Mouse (Mus musculus) 416B (cell line): ENCODE data around the gene Fam47e.
A peak's percentile ranks its signal among the peaks of the same experiment; 100 is the strongest.

Source experiments
- DNase-seq: peaks from one replicate; pipeline ENCODE4 v3.0.0; 2011; ENCODE audit warnings: low read depth

Gene Fam47e

DNA sequence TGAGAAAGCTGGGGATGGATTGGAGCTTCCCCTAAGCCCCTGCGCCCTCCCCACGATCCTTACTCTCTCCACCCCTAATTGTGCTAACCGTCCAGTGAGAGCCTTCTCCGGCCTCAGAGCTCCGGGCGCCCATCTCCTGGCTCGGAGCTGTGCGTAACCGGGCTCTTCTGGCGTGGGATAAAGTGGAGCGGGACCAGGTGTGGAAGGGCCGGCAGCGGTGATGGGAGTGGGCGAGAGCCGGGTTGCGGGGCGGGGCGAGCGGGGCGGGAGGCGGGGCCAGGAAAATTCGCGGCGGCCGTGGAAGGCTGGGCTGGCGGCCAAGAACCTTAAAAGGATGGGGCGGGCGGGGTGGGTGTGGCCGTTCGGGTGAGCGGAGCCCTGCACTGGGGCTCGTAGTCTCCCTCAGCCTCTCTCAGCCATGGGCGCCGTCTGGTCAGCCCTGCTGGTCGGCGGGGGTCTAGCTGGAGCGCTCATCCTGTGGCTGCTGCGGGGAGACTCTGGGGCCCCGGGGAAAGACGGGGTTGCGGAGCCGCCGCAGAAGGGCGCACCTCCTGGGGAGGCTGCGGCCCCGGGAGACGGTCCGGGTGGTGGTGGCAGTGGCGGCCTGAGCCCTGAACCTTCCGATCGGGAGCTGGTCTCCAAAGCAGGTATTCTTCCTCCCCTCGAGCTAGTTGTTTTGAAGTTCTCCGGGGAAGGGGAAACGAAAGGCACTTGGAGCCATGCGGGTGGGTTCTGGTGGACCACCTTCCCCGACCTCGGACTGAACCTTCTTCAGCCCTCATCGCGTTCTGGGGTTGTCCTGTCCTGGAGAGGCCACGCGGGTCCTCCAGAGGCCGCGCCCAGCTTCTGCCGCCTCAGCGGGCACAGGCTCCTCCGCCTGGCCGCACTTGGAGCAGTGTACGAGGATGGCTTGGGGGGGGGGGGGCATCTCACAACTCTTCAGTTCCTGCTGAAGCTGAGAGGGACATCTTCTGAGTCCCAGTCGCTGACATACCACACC is 48.1 kb downstream of the Fam47e start, which contains the start of gene Stbd1:
Gene Stbd1, plus strand, starts transcription at position 351 of the 1,000 bp plus-strand sequence.
- DNase-seq: no peak

DNA sequence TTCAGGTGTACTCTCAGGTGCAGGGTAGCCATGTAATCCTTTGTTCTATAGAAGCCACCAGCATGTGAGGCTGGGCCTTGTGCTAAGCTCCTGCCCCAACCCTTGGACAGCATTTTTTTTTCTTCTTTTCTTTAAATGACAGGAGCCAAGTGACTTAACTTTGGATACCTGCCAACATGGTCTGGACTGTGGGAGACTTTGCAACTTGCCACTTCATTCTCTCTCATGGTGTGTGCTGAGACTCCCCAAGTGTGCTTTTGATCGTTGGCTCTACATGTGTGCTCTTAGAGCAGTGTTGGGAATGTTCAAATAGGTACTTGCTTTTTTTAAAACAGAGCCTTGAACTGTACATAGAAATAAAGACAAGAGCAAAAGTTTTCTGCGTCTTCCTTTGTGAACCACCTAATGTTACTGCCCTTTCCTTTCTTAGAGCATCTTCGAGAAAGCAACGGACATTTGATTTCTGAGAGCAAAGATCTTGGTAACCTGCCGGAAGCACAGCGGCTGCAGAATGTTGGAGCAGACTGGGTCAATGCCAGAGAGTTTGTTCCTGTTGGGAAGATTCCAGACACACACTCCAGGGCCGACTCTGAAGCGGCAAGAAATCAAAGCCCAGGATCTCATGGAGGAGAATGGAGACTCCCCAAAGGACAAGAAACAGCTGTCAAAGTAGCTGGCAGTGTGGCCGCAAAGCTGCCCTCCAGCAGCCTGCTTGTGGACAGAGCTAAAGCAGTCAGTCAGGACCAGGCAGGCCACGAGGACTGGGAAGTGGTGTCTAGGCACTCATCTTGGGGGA is 49.8 kb downstream of the Fam47e start:
- no peak for DNase-seq

DNA sequence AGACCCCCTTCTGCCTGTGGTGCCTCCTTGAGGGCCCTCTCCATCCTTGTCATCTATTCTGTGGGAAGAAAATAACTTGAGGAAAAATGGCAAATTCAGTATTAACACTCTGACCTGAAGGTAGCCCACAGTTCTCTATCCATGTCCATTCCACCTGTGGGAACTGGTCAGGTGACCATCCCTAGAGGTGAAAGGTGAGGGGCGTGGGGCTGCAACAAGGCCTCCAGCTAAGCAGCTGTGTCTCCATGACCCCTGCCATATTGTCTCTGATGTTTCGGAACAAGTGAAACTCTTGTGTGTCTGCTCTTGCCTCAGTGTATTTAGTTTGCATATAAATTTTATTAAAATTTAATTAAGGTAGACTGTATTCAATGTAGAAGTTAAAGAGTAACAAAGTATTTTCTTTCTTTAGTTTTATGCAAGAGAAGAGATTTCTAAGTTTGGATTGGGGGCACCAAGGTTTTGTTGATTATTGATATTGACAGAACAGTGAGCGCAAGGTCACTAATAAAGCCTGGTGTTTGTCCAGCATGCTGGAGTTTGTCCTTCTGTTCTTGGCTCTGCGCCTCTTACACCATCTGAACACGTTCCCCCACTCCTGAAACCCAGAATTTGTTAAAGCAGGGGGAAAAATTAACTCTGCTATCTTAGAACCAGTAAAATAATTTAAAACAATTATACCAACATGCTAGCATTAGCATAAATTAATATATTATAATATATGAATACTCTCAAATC is 52.8 kb downstream of the Fam47e start:
- no peak for DNase-seq

DNA sequence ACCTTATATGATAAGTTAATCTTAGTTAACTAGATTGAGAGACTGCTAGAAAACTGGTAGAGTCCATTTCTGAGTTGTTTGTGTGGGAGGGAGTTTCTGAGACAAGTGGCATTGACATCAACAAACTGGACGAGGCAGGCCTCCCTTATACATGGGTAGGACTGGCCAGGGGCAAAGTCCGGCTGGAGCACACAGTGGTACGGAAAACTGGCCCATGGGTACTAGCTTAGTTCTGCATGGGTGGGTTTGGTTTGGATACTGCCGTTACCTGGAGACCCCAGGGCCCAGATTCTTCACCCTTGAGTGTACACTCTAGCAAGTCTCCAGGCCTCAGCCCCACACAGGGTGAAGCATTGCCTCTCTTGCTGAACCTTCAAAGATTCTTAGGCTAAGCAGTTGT is 57.9 kb downstream of the Fam47e start:
- no peak for DNase-seq

DNA sequence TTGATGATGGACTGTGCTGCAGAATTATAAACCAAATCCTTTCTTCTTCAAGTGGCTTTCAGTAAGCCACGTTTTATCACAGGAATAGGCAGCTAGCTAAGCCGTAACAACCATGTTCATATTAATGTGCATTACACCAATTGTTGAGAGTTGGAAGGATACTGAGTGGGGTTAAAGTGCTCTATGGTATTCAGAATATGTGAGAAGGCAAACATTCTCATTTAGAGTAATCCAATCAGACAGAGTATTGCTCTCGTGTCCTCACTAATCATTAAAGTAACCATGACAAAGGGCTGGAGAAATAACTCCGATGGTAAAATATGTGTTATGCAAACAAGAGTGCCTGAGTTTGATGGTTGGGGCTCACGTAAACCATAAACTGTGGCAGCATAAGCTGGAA is 67.0 kb downstream of the Fam47e start:
- DNase-seq: no peak

DNA sequence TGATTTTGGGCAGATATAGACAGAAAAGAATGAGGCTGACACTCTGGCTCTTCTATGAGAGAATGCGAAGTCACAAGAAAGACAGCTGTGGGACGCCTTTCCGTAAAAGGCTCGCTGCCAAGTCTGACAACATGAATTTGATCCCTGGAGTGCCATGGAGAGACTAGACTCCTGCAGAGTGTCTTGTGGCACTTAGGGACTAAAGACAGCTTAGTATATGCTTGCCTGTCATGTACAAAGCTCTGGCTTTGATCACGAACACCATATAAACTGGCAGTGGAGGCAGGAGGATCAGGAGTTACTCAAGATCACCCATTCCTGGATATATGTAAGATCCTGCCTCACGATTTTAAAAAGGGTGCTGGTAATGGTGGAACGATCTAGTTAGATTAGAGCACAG is 73.0 kb downstream of the Fam47e start:
- no peak for DNase-seq

DNA sequence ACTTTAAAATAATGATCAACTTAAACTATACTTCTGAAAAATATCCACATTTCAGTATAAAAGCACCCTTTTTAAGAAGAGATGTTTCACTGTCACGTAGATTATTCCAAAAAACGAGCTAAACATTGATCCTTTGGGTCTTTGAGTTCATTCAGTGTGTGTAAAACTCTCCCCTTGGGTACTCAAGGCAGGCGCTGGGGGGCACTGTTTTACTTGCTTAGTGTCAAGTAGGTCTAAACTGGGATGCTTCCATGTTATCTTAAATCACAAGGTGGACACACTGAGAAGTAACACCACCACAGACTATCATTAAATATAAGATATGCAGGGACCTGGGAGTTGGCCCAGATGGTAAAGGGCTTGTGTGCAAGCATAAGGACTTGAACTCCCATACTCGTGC is 78.7 kb downstream of the Fam47e start:
- DNase-seq: peak; percentile 11

DNA sequence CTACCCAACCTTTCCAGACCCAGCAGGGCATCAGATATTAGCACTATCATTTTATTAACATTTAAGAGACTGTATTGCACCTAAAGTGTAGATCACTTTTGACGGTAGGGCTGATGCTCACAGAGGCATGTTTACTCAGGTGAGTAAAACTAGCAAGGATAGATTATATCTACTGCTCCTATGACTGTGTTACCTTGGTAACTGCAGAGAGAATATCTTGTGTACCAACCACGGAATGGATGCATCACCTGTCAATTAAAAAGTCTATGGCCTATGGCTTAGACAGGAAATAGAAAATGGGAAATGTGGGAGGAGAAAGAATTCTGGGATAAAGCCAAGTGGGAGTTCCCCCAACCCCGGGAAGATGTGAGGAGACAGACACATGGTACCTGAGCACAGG is 80.0 kb downstream of the Fam47e start:
- no peak for DNase-seq

DNA sequence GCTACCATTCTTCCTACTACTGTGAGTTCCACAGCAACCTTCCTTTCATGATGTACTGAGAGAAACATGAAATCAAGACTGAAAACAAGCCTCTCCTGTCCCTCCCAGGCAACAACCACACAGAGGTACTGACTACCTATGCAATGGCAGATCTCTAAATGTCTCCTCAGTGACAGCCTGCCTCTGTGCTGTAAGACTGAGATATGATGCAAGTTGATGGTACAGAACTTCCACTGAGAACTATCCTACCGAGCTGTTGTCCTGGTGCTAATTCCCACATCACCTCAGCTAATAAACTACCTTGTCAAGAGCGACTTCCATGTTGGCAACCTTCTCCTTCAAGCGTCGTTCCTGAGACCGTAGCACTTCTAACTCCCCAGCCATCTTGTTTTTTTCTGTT is 81.0 kb downstream of the Fam47e start:
- DNase-seq: no peak

DNA sequence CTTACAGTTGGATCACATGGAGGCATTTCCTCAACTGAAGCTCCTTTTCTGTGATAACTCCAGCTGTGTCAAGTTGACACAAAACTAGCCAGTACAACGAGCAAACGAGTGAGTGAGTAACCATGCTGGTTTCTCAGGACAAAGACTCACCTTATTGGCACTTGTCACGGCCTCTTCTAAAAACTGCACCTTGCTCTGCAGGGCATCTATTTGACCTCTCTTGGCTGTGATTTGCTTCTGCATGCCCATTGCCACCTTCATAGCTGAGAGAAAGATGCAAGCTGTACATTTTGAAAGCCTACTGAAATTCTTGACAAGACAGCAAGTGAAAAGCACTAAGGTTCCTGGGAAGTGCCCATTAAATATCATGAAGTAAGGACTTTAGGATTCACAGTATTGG is 86.0 kb downstream of the Fam47e start:
- no peak for DNase-seq
